Mouse (Mus musculus): ENCODE results near the gene Sf1.

Sf1 gene

DNA sequence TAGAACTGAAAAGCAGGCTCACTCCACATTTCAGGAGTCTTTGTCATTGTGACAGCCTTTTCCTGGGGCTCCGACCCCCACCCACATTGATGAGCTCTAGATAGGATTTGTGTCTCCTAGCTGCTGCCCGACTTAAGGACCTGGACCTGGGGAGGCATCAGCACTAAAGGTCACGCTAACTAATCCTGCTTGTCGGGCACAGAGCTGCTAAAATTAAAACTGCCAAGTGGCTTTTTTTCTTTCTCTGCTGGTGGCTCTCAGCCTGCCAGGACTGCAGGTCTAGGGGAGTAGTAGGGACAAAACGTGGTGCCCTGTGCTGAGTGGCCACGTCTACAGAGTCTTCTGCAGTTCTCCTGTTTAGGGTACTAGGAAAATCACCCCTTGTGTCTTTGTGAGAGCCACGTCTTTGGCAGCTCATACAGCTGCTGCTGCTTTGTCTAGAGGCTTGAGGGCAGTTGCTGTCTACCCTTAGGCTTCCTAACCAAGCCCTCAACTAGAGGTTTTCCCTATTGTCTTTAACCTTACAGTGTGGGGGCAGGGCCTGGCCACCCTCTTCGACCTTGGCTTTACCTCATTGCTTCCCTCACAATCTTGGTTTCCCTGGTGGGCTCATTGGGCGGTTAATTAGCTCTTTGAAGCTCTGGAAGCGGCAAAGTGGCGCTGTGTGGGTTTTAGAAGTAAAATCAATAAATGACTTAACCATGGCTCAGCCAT is 14.0 kb downstream of the Sf1 start:
- ChIA-PET POLR2A (interaction anchor here in 3 of 4 experiments (0.9 to 21.5 kb wide), 16 partner anchors 5 to 101 kb away, joined by 3 to 493 read pairs (median 4); partner anchors contain the start of genes Sf1 (in 3 of the 3), Ehd1 (in 1 of the 3) and Pygm (in 1 of the 3)), CTCF (interaction anchor here in 3 of 4 experiments (0.6 to 1.9 kb wide), 7 partner anchors 11 to 593 kb away, joined by 3 to 6 read pairs (median 5); partner anchors contain the start of genes Men1 (in 1 of the 3) and Sf1 (in 1 of the 3))

DNA sequence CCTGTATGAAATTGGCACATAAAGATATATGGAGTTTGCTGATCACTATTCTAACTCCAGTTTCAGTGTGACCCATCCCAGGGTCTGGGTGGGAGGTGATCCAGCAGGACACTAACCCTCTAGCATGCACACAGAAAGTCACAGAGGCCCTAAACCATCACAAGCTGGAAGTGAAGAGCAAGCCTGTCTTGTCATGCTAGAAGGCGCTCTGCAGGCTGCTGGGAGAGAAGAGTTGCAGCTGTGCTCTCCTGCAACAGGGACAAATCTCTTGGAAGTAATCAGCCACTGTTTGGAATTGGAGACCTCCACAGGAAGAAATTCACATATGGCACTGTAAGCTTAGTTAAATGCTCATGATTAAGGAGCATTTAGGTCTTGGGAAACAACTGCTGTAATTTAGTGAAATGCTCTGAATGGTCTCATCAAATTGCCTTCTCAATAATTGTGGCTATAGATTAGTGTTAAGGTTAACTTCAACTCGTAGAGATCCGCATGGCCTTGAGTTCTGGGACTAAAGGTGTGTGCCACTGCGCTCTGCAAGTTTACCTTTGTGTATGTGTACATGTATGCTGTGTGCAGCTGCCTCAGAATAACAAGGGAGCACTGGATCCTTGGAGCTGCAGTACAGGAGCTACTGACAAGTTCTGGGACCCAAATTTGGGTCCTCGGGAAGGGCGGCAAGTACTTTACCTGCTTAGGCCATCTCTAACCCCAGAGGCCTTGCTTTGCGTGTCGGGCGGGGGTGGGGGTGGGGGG is 17.1 kb downstream of the Sf1 start:
- POLR2A ChIA-PET: interaction anchor here in 3 of 4 experiments (0.7 to 21.5 kb wide), 19 partner anchors 9 to 623 kb away, joined by 3 to 493 read pairs (median 5); partner anchors contain the start of genes Sf1 (in 2 of the 3), Fkbp2 (in 1 of the 3), Men1 (in 1 of the 3) and Rasgrp2 (in 1 of the 3)
- CTCF ChIA-PET: interaction anchor here in 1 of 4 experiments (0.6 kb wide), 1 partner anchor 927 kb away, joined by 10 read pairs; no protein-coding TSS in a partner anchor

DNA sequence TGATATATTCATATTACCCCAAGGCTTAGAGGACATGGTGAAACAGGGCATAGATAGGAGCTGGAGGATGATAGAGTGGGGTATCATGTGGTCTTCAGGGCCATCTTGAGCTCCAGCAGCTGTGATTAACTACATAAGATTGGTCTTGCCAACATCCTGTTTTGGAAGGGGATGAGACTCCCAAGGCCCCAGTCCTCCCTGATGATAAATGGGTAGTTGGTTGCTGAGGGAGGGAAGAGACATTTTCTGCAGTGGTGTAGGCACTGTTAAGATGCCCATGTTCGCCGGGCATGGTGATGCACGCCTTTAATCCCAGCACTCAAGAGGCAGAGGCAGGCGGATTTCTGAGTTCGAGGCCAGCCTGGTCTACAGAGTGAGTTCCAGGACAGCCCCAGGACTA is 17.7 kb downstream of the Sf1 start:
- ChIA-PET POLR2A (interaction anchor here (0.7 to 21.5 kb wide), 18 partner anchors 9 to 628 kb away, joined by 3 to 493 read pairs (median 5); partner anchors contain the start of genes Sf1 (in 2 of the 4), Map4k2 (in 1 of the 4), Men1 (in 1 of the 4) and Rasgrp2 (in 1 of the 4)), CTCF (interaction anchor here in 1 of 4 experiments (0.7 kb wide), 1 partner anchor 320 kb away, joined by 3 read pairs; no protein-coding TSS in a partner anchor)

DNA sequence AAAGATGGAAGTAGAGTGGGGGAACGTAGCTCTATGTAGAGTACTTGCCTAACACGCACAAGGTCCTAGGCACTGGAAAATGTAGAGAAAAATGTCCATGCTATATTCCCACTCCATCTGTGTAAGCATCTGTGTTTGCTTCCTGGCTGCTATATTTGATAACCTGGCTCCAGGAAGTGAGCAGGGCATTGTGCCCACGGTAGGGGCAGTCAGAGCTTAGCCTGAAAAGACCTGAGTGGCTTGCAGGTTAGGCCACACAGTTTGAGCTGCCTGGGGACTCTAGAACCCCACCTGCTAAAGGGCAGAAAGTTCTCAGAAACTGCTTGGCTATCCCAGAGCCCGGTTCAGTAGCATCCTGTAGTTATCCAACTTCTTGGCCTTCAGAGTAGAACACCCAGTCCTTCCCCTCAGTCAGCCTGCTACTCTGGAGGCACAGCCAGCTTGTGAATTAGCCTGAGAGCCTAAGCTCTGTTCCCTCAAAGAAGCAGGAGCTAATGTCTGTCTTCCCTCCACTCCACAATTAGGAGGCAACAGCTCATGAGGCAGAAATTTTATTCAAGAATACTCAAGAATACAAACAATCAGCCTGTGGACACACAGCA is 18.9 kb downstream of the Sf1 start:
- ChIA-PET CTCF (interaction anchor here in 2 of 4 experiments (0.7 to 2.9 kb wide), 4 partner anchors 8 to 321 kb away, joined by 3 to 18 read pairs (median 3); no protein-coding TSS in a partner anchor), POLR2A (interaction anchor here in 3 of 4 experiments (0.8 to 21.5 kb wide), 12 partner anchors 8 to 119 kb away, joined by 3 to 493 read pairs (median 6); partner anchors contain the start of genes Sf1 (in 2 of the 3), Map4k2 (in 1 of the 3) and Rasgrp2 (in 1 of the 3))

DNA sequence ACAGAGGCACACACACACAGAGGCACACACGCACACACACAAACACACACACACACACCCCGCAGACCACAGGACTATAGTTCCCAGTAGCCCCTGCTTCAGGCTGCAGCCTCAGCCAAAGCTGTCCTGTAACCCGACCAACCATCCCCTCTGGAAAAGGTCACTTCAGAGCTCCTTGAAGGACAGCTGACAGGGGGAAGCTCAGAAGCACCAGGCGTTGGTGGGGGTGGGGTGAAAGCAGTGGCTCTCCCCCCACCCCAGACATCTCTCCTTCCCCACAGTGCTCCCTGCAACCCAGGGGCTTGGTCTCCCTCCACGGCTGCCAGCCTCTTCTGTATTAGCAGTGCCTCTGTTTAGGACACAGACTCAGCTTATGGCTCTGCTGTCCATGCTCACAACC is 20.0 kb downstream of the Sf1 start:
- POLR2A ChIA-PET: interaction anchor here in 3 of 4 experiments (0.6 to 21.5 kb wide), 27 partner anchors 9 to 596 kb away, joined by 3 to 493 read pairs (median 4); partner anchors contain the start of genes Rasgrp2 (in 2 of the 3), Sf1 (in 2 of the 3), Ehd1 (in 1 of the 3) and Fkbp2 (in 1 of the 3)
- CTCF ChIA-PET: interaction anchor here in 2 of 4 experiments (0.6 to 2.9 kb wide), 8 partner anchors 9 to 553 kb away, joined by 3 to 18 read pairs (median 3); no protein-coding TSS in a partner anchor

DNA sequence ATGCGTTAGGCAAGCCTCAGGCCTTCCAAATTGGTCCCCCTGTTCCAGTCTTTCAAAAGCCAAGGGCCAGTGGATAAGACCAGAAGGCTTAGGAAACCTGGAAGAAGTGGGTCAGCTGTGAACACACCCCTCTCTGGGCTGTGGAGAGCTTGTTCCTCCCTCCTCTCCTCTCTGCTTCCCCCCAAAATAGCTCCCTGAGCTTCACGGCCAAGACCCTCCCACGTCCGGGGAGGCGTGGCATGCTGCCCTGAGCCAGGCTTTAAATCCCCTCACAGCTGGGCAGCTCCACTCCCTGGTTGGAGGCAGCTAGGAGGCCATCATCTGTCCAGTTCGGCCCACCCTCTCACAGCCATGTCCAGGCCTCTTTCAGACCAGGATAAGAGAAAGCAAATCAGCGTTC is 20.6 kb downstream of the Sf1 start, which contains the start of gene Pygm:
Pygm (plus strand) TSS at position 272 of the 400 bp plus-strand sequence.
- CTCF ChIA-PET: interaction anchor here in 3 of 4 experiments (0.5 to 2.9 kb wide), 11 partner anchors 10 to 552 kb away, joined by 3 to 18 read pairs (median 3); no protein-coding TSS in a partner anchor
- POLR2A ChIA-PET: interaction anchor here in 3 of 4 experiments (0.6 to 21.5 kb wide), 27 partner anchors 8 to 596 kb away, joined by 3 to 493 read pairs (median 4); partner anchors contain the start of genes Rasgrp2 (in 2 of the 3), Sf1 (in 2 of the 3), Ehd1 (in 1 of the 3) and Fkbp2 (in 1 of the 3)

DNA sequence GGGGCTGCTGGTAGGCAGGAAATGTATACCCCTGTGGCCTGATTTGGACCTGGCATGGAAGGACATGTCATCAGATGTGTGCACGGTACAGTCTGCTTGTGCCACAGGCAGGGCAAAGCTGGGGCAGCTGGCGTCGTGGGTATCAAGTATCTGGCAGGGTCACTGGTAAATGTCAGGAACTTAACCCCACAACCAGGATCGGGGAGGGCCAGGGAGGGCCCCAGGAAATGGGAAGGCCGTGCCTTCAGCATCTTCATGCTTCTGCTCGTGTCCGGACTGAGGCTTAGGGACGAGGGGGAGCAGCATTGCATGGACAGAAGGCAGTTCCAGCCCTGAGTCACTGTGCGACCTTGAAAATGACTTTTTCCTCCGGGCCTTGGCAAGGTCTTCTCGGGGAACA is 21.5 kb downstream of the Sf1 start:
- CTCF ChIA-PET: interaction anchor here in 2 of 4 experiments (1.1 to 2.9 kb wide), 4 partner anchors 11 to 78 kb away, joined by 3 to 18 read pairs (median 4); no protein-coding TSS in a partner anchor

DNA sequence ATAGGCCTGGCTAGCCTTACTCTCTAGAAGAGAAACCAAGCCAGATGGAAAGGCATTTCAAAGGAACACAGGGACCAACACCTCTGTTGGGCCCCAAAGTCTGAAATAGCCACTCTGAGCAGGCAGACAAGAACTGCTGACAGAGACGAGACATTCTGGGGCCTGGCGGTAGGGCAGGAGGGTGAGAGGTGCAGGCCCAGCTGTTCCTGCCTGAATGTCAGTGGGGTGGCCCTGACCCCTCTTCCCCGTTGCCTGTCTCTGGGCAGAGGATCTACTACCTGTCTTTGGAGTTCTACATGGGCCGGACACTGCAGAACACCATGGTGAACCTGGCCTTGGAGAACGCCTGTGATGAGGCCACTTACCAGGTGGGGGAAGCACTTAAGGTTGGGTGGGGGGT is 21.9 kb downstream of the Sf1 start:
- CTCF ChIA-PET: interaction anchor here in 1 of 4 experiments (0.8 to 1.7 kb wide), 4 partner anchors 13 to 79 kb away, joined by 3 to 5 read pairs (median 3); no protein-coding TSS in a partner anchor
- POLR2A ChIA-PET: interaction anchor here (0.5 to 21.5 kb wide), 10 partner anchors 8 to 209 kb away, joined by 3 to 493 read pairs (median 4); partner anchors contain the start of genes Sf1 (in 2 of the 4) and Rasgrp2 (in 1 of the 4)

More for the DNA sequence above, 21.5 kb downstream of the Sf1 start:
- POLR2A ChIA-PET: interaction anchor here in 3 of 4 experiments (0.9 to 21.5 kb wide), 11 partner anchors 8 to 267 kb away, joined by 3 to 493 read pairs (median 3); partner anchors contain the start of genes Sf1 (in 2 of the 3), Rasgrp2 (in 1 of the 3) and Sac3d1 (in 1 of the 3)

DNA sequence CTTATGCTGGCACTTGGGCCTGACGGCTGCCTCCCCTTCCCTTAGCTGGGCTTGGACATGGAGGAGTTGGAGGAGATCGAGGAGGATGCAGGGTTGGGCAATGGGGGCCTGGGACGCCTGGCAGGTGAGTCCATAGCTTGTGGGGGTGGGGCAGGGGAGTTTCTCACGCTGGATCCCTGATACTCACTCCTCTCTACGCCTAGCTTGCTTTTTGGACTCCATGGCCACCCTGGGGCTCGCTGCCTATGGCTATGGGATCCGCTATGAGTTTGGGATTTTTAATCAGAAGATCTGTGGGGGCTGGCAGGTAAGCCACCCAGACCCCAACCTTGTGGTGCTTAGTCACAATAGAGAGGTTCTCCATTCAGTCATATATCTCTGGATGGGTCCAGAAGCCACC is 22.3 kb downstream of the Sf1 start:
- CTCF ChIA-PET: interaction anchor here in 1 of 4 experiments (0.8 to 1.7 kb wide), 4 partner anchors 13 to 79 kb away, joined by 3 to 4 read pairs (median 3); no protein-coding TSS in a partner anchor
- POLR2A ChIA-PET: interaction anchor here (0.5 to 21.5 kb wide), 11 partner anchors 9 to 209 kb away, joined by 3 to 493 read pairs (median 3); partner anchors contain the start of genes Sf1 (in 2 of the 4) and Rasgrp2 (in 1 of the 4)

DNA sequence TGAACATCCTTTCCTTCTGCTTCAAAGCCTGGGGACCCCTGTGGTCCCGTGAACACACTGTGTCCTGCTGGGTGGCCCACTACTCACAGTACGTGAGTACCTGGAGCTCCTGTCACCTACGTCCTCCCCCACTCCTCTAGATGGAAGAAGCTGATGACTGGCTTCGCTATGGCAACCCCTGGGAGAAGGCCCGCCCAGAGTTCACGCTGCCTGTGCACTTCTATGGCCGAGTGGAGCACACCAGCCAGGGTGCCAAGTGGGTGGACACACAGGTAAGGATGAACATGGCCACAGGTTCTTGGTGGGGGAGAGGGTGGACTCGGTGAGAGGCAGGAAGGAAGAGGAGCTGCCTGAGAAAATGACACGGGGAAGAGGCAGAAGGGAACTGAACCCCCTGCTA is 22.7 kb downstream of the Sf1 start:
- CTCF ChIA-PET: interaction anchor here in 2 of 4 experiments (0.6 to 1.8 kb wide), 5 partner anchors 13 to 610 kb away, joined by 3 to 4 read pairs (median 3); partner anchors contain the start of genes Nudt22 (in 1 of the 2) and Trpt1 (in 1 of the 2)

DNA sequence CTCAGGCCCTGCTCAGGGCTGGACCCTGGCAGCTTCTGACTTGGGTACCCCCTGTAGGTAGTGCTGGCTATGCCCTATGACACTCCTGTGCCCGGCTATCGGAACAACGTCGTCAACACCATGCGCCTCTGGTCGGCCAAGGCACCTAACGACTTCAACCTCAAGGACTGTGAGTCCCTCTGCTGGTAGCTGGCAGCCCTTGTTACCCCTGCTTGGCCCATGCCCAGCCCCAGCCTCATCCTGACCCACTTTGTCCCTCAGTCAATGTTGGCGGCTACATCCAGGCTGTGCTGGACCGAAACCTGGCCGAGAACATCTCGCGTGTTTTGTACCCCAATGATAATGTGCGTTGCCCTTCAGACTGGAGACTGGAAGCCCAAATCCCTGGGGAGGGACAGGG is 24.5 kb downstream of the Sf1 start:
- POLR2A ChIA-PET: interaction anchor here in 3 of 4 experiments (1.0 to 21.5 kb wide), 8 partner anchors 9 to 72 kb away, joined by 3 to 493 read pairs (median 4); partner anchors contain the start of gene Sf1 (in 2 of the 3)

More for the DNA sequence above, 22.7 kb downstream of the Sf1 start:
- POLR2A ChIA-PET: interaction anchor here in 2 of 4 experiments (0.6 to 21.5 kb wide), 10 partner anchors 9 to 210 kb away, joined by 3 to 493 read pairs (median 3); partner anchors contain the start of genes Sf1 (in 2 of the 2) and Rasgrp2 (in 1 of the 2)

DNA sequence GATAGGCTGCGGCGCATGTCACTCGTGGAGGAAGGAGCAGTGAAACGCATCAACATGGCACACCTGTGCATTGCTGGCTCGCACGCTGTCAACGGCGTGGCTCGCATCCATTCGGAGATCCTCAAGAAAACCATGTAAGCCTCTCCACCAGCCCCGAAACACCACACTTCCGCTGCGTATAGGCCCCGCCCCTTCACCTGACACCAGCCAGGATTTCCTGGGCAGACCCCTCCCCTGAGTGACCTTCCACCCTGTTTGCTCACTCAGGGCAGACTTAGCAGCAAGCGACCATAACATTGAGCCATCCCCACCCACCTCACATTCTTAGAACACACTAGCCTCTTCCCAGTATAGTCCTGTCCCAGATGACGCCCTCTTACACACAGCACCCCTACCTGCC is 26.3 kb downstream of the Sf1 start:
- POLR2A ChIA-PET: interaction anchor here in 3 of 4 experiments (0.6 to 21.5 kb wide), 14 partner anchors 7 to 567 kb away, joined by 3 to 493 read pairs (median 6); partner anchors contain the start of genes Sf1 (in 3 of the 3) and Capn1 (in 1 of the 3)
- CTCF ChIA-PET: interaction anchor here in 3 of 4 experiments (0.7 to 2.4 kb wide), 8 partner anchors 8 to 162 kb away, joined by 3 to 6 read pairs (median 4); no protein-coding TSS in a partner anchor

More for the DNA sequence above, 24.5 kb downstream of the Sf1 start:
- CTCF ChIA-PET: interaction anchor here (0.5 to 2.1 kb wide), 8 partner anchors 9 to 266 kb away, joined by 3 to 6 read pairs (median 4); partner anchors contain the start of genes Cdc42bpg (in 1 of the 4) and Sf1 (in 1 of the 4)

DNA sequence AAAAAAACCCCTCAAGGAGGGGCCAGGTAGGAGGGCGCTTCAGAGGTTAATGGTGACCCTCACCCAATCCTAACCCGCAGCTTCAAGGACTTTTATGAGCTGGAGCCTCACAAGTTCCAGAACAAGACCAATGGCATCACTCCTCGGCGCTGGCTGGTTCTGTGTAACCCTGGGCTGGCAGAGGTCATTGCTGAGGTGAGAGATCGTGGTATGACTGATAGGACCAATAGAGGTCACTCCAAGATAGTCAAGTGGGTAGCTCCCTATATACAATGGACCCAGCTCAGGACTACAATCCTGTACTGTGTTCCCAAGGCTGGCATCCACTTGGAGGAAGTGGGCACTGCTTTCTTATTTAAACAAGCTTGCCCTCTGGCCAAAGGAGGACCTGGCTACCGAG is 26.8 kb downstream of the Sf1 start:
- CTCF ChIA-PET: interaction anchor here in 2 of 4 experiments (0.7 to 2.4 kb wide), 5 partner anchors 11 to 162 kb away, joined by 3 to 6 read pairs (median 3); no protein-coding TSS in a partner anchor
- POLR2A ChIA-PET: interaction anchor here in 3 of 4 experiments (1.8 to 21.5 kb wide), 8 partner anchors 7 to 26 kb away, joined by 5 to 493 read pairs (median 11); partner anchors contain the start of gene Sf1 (in 3 of the 3)

DNA sequence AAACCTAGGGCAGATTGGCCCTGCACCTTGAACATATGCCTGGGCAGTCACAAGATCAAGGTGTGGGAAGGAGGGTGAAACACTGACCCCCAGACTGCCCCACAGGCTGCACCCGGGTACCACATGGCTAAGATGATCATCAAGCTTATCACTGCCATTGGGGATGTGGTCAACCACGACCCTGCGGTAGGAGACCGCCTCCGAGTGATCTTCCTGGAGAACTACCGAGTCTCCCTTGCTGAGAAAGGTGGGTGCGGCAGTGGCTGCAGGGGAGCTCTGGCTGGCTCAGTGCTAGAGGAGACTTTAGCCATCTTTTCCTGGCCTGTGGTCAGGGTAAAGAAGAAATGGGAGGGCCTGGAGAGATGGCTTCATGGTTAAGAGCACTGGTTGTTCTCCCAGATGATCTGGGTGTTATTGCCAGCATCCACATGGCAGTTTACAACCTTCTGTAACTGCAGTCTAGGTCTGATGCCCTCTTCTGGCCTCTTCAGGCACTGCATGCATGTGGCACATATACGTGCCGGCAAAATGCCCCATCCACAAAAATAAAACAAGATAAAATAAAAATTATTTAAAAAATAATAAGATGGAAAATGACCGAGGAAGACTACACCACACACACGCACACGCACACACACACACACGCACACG is 29.4 kb downstream of the Sf1 start:
- CTCF ChIA-PET: no interaction called here
- POLR2A ChIA-PET: interaction anchor here in 2 of 4 experiments (0.6 to 21.5 kb wide), 4 partner anchors 9 to 477 kb away, joined by 3 to 493 read pairs (median 5); partner anchors contain the start of genes Pygm (in 1 of the 2) and Sf1 (in 1 of the 2)

DNA sequence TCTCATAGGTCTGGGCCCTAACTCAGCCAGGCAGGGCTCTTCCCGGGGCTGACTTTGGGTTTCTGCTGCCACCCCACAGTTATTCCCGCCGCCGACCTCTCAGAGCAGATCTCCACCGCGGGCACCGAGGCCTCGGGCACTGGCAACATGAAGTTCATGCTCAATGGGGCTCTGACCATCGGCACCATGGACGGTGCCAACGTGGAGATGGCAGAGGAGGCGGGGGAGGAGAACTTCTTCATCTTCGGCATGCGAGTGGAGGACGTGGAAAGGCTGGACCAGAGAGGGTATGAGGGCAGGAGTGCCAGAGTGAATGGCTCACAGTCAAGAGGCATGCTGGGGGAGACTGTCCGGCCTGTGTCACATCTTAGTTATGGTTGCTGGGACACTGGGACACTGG is 30.1 kb downstream of the Sf1 start:
- CTCF ChIA-PET: no interaction called here
- POLR2A ChIA-PET: no interaction called here

Data from embryonic stem cell, embryonic (primary cell).